Mouse (Mus musculus) heart, postnatal 25 days (tissue): Measurements from ENCODE around the gene Nelfb. TPM values are rescaled to one million over a fixed set of nuclear protein-coding genes. Genes with fewer than 3 reads are reported as not detected.
"Not testable (repeated sequence)": the region's sequence is repeated elsewhere in the genome, so short reads cannot be mapped to it uniquely, and the experiment has no call there.

Experiments
- DNase-seq: peaks from one replicate; pipeline ENCODE4 v3.0.0; 2022; ENCODE audit warnings: low spot score
- intact Hi-C: fragments of 180-260 bp; cut with DNase I; formaldehyde crosslinking; loops from one replicate; pipeline ENCODE4 v1.15.1; 2025
- total RNA-seq, 2 experiments: library from RNA; stranded (reverse); gene quantifications; 2 replicates each; pipeline ENCODE4 v1.2.3; 2021

The Nelfb gene
- 10 to 100 TPM; 36.1 to 40.6 TPM for total RNA-seq

DNA sequence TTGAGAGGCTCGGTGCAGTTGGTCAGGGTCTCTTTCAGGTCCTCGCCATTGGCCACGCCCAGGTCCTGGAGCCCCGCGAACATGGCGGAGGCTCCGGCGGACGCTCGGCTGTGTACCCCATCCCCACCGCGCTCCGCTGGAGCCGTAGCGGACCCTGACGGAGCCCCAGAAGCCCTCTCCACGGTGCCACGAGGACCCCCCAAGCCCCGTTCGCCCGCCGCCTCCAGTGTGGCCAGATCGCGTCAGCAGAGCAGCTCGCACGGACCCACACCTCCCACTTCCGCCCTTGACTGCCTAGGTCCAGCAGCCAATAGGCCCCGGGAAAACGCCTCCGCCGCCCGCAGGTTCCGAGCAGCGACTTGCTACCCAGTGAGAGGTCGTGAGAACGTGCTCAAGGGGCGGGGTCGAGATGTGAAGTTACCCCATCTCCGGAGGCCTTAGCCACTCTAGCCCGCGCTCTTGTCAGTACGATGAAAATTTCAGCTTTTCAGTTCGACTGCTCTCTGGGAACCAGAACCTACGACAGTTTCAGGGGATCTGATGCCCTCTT, at the start of gene Nelfb:
Gene Nelfb (minus strand): TSS at position 369 of the 550 bp plus-strand sequence.
- DNase-seq: peak; percentile 84
- intact Hi-C loops: loop anchor here (2.0 kb wide), 1 partner anchor 14 kb away; the partner anchor contains the start of gene Tubb4b

DNA sequence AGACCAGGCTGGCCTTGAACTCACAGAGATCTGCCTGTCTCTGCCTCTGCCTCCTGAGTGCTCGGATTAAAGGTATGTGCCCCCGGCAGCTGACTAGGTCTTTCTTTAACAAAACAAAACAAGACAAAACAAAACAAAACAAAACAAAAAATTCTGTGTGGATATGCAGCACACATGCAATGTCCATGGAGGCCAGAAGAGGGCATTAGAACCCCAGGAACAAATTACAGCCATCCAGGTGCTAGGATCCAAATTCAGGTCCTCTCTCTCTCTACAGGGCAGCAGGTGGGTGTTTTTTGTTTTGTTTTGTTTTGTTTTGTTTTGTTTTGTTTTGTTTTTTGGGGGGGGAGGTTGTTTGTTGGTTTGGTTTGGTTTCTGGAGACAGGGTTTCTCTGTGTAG, 47.6 kb upstream of the Nelfb start:
- DNase-seq: no peak
- intact Hi-C loops: loop anchor here (5.0 kb wide), 1 partner anchor 73 kb away; the partner anchor contains the start of gene Man1b1

DNA sequence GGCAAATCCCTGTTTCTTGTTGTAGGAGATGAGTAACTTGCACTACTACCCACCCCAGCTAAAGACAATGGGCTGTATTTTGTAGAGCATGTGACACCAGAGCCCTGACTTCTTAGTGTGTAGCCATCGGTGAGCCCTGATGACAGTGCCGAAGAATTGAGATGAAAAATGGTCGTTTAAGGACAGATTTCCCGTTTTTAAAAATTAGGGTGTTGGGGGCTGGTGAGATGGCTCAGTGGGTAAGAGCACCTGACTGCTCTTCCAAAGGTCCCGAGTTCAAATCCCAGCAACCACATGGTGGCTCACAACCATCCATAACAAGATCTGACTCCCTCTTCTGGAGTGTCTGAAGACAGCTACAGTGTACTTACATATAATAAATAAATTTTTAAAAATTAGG, 46.0 kb upstream of the Nelfb start:
- DNase-seq: not testable (repeated sequence)
- intact Hi-C loops: loop anchor here (5.0 kb wide), 1 partner anchor 75 kb away; the partner anchor contains the start of gene Man1b1

DNA sequence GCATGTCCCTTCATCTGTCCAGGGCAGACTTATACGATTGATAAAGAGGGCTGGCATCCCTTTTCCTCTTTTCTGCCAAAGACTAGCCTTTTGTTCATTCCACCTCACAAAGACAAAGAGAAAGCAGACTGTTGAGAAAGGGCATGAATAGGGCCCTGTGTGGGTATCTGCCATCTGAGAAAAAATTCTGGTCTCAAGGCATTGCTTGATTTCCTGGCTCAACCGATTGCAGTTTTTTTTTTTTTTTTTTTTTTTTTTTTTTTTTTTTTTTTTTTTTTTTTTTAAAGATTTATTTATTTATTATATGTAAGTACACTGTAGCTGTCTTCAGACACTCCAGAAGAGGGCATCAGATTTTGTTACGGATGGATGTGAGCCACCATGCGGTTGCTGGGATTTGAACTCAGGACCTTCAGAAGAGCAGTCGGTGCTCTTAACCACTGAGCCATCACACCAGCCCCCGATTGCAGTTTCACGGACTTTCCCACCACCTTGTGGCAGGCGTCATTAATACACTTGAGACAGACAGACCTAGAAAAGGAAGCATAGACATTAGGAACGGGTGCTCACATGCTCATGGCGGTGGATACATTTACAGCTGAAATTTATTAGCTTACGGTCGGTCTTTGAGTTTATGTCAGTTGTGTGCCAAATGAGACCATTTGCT, 45.3 kb upstream of the Nelfb start:
- not testable (repeated sequence) for DNase-seq
- intact Hi-C loops: loop anchor here (5.0 kb wide), 1 partner anchor 76 kb away; the partner anchor contains the start of gene Man1b1

GRCm38 (mm10) chr2:25255284-25255779, 44.0 kb upstream of the Nelfb start, which contains the start of gene Tmem203:
Tmem203 (plus strand) TSS chr2:25255439.
- DNase-seq: peak; percentile 68
- intact Hi-C loops: loop anchor here (2.0 to 5.0 kb wide), 2 partner anchors 63 to 77 kb away; partner anchors contain the start of gene Man1b1

- intact Hi-C loops: loop anchor here (2.0 to 5.0 kb wide), 2 partner anchors 24 to 125 kb away; no protein-coding TSS in a partner anchor
- DNase-seq: no peak
Observed at GRCm38 (mm10) chr2:25252331-25252730, 41.0 kb upstream of the Nelfb start.

DNA sequence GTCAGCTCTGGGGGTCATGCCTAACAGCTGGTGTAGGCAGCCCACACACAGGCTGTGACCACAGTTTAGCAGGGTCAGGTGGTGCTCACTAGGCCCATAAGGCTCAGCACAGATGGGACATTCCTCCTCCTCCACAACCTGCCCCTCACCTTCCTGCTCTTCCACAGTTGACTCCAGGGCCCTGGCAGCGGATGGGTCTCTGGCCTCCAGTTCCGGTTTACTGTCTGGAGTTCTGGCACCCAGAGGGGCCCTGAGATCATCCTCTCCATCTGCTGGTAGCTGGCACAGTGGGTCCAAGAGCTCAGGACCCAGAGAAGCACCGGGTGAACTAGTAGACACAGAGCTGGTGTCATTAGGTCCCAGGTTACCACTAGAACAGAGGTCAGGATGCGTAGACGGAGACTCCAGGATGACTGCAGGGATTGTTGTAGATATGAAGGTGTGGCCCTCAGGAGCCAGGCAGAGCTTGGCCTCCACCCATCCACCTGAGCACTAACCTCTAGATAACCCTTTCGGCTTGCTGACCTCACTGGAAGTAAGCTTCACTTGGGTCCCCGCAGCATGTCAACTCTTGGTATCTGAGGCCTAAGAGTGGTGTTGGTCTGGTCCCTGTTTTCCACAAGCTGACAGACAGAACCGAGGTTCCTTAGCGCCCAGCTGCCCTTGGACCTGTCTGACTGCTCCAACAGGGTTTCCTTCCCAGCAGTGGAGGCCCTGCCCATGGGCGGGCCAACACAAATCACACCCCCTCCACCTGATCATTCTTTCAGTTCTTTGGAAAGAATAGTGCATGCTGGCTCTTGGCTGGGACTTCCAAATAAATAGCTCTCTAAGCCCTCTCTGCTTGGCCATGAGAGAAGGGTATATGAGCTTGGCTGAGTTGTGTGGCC, 35.1 kb upstream of the Nelfb start, which contains the start of gene AL732309.1:
Gene AL732309.1 (minus strand): TSS at position 681 of the 890 bp plus-strand sequence.
- no peak for DNase-seq
- intact Hi-C loops: no loop called here

DNA sequence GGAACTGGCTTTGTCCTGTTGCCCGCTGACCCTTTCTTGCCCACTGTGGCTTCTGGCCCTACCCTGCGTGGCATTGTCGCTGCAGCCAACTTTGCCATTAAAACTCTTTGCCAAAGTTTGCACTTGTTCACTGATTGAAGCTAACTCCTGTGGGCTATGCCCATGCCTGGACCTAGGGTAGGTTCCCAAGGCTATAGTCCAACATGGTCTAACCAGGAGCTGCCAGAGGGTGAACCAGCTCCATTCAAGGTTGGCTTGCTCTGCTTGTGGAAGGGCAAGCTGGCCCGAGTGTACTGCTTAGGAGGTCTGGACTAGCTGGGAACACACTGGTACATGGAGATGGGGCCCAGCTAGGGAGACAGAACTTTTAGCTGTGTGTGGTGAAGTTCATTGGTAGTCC, 32.9 kb upstream of the Nelfb start:
- intact Hi-C loops: no loop called here

DNA sequence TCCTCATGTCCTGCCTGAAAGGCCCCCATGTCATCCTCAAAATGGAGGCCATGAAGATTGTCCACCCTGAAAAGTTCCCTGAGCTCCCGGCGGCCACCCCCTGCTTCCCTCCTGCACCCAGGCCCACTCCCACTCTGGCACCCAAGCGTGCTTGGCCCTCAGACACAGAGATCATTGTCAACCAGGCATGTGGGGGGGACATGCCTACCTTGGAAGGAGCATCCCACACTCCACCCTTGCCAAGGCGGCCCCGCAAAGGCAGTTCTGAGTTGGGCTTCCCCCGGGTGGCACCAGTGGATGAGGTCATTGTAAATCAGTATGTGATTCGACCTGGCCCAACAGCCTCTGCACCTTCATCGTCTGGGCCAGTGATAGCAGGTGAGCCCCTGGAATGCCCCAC, 32.1 kb upstream of the Nelfb start:
- DNase-seq: no peak
- intact Hi-C loops: no loop called here

More for the DNA sequence above, 32.9 kb upstream of the Nelfb start:
- no peak for DNase-seq

DNA sequence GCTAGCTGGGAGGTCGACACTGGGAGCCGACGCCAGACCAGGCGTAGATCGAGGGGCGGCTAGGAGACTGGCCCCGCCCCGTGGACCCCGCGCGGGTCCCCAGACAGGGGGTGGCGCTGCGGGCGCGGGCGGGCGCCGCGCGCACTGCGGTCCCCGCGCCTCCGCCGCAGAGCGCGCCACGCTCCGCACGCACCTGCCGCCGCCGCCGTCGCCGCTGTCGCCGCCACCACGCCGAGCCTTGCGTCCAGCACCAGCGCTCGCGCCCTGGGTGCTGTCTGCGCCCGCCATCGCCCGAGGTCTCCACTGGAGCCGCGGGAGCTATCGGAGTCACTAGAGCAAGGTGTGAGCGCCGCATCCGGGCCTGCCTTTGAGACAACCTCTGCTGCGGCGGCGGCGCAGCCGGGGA, 30.8 kb upstream of the Nelfb start, which contains the start of the genes Rnf208 and Cysrt1:
Gene Rnf208 (plus strand): TSS at position 155 of the 406 bp plus-strand sequence.
Gene Cysrt1 (minus strand): TSS at position 352 of the 406 bp plus-strand sequence.
- DNase-seq: no peak
- intact Hi-C loops: no loop called here

- DNase-seq: no peak
- intact Hi-C loops: no loop called here
Observed at GRCm38 (mm10) chr2:25241438-25241775, 30.1 kb upstream of the Nelfb start.

- DNase-seq: peak; percentile 30
- intact Hi-C loops: no loop called here
Observed at GRCm38 (mm10) chr2:25240723-25241437, 29.6 kb upstream of the Nelfb start.

- intact Hi-C loops: no loop called here
- no peak for DNase-seq
Observed at GRCm38 (mm10) chr2:25240310-25240709, 29.0 kb upstream of the Nelfb start.

GRCm38 (mm10) chr2:25239766-25240165, 28.5 kb upstream of the Nelfb start:
- intact Hi-C loops: no loop called here
- no peak for DNase-seq

DNA sequence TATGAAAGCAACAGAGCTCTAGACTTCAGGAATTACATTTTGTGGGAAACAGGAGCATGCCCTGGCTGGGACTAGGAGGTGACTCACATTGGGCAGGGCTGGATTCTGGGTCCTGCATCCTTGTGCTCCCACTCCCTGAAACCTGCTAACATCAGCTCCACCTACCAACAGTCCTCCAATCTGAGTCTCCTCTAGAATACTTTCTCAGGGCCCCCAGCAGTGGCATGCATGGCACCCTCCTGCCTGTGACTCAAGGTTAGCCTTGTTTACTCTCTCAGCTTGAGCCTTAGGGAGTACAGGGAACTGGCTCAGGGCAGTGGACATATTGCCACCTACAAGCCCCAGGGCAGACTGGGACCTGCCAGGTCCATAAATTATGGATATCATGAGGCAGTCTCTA, 26.8 kb upstream of the Nelfb start:
- intact Hi-C loops: no loop called here
- no peak for DNase-seq

- no peak for DNase-seq
- intact Hi-C loops: no loop called here
Observed at GRCm38 (mm10) chr2:25237522-25237921, 26.2 kb upstream of the Nelfb start.

DNA sequence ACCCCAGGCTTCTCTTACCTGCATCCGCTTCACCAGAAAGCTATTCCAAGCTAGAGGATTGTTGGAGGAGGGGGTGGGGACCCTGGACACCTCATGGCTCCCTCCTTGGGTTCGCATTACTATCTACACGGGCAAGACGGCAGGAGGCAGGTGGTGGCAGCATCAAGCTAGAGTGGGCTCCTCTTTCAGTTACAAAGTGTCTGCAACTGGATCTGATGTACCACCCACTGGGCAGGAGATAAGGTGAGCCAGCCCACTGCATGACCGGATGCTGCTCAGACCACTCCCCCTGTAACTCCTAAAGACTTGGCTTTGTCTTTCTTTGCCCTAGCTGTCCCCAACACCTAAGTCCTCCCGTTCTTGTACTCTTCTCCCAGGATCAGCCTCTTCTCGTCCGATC, 25.3 kb upstream of the Nelfb start, which contains the start of gene Rnf224:
Gene Rnf224 (minus strand): TSS at position 174 of the 400 bp plus-strand sequence.
- no peak for DNase-seq
- intact Hi-C loops: no loop called here

DNA sequence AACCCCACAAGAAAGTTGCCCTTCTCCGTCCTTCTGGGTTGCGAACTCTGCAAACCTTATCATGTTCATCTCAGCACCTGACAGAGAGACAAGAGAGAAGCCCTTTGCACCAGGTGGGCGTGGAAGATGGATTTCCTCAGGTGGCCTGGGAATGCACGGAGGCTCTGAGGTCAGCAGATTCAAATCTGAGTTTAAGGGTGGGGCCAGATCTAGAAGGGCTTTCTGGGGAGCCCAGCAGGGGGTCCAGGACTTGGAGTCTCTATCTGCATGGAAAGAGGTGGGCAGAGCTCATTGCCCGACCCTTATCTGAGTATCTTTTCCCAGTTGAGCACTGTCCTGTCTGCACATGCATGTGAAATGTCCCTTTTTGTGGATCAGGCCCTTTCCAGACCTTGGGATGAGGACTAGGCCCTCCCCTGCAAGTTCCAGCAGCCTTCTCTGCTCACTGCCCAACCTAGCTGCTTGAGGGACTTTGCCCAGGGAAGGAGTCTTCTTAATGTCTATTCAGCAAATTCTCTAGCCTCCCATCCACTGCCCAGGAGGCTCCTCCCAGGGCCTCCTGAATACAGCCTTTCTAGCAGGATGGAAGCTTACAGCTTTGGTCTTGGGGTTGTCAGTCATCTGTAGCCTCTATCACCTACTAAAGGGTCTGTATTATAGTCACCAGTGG, 23.4 kb upstream of the Nelfb start:
- intact Hi-C loops: no loop called here
- DNase-seq: no peak

DNA sequence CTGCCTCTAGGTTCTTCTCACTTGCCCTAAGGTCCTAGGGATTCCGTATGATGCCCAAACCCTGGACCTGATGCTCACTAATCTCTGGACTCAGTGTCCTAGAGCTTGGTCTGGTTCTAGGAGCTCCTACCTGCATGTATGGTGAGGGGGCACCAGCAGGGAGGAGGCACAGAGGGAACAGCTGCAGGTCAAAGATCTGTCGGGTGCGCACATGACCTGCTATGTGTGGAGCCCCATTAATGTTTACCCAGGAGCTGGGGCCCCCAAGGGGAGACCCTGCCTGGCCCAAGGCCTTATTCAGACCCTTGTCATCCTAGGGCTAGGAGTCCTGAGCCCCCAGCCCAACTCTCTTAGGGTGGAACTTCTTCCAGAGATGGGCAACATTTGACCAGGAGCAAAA, 22.8 kb upstream of the Nelfb start, which contains the start of gene Slc34a3:
Gene Slc34a3 (minus strand): TSS at position 315 of the 400 bp plus-strand sequence.
- intact Hi-C loops: no loop called here
- no peak for DNase-seq
